Mouse (Mus musculus): Measurements from ENCODE around the gene Akt1s1. TPM values are rescaled to one million over a fixed set of nuclear protein-coding genes. Genes with fewer than 3 reads are reported as not detected.
A peak's percentile ranks its signal among the peaks of the same experiment; 100 is the strongest.

Akt1s1 gene
- polyA plus RNA-seq, 1 experiment, result 372 TPM

DNA sequence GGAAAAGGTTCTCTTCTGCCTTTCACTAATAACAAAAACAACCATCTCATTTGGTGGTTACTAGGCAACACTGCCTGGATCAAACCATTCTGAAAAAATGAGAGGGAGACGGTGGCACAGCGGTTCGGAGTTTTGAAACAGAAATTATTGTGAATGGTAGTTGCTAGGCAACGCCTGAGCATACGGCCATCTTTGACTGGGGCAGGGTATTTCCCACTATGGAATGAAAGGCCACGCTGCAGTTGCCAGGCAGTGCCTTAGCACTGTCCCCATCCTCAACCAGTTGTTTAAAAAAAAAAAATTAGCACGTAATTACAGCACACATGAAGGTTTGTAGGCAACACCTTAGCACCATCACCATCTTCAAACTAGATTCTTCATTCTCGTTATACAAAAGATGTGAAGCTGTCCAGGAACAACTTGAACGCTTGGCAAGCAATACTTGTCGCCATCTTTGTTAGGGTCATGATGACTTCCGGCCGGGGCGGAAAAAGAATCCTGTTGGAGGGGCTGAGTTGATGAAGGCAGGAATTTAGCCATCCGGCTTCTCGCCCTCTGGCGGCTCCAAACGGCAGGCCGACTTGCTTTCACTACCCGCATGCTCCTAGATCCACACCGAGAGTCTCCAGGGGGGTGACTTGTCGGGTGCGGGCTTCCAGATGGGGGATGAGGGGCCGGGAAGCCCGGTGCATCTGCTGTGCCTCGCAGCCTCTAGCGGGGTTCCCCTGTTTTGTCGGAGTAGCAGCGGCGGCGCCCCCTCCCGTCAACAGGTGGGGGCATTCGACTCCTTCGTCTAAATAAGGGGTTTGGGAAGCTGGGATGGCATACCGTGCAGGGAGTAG is 47.0 kb downstream of the Akt1s1 start, which contains the start of gene Fuz:
Gene Fuz, plus strand, starts transcription at position 487 of the 842 bp plus-strand sequence.
- Histone ChIP-seq H3K4me1 (peaks cover 68% of the 10 kb centered on the region), H3K27me3 (replicated peaks) (no peaks in the 10 kb centered on the region), H3K36me3 (replicated peaks; ENCODE audit: low read length) (peaks cover 41% of the 10 kb centered on the region), H3K9me3 (no peaks in the 10 kb centered on the region), H3K4me3 (replicated peaks) (peak within 1 kb of the TSS; percentile 94)
- TF ChIP-seq FLI1 (IDR thresholded peaks at IDR 0.05; ENCODE audit: low read length) (no peak), GATA1 (IDR thresholded peaks at IDR 0.05; ENCODE audit: borderline replicate concordance, low read length) (no peak)

DNA sequence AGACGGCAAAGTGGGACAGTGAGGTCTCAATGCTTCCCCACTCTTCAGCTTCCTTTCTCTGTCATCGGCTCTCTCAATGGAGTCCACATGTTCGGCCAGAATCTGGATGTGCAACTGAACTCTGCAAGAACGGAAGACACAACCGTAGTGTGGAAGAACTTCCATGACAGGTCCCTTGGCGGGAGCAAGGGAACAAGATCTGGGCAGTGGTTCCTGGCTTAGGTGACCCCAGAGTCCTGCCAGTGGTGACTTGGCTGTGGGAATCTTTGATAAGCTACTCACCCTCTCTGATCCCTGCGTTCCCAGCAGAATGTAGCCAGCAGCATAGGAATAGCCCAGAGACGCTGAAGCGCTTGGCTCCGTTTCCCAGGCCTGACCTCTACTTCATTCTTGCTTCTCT is 47.7 kb downstream of the Akt1s1 start:
- no peaks in the 10 kb centered on the region for H3K27me3 ChIP-seq (replicated peaks)
- peaks cover 68% of the 10 kb centered on the region for H3K4me1 ChIP-seq
- peak overlapping the region; percentile 94 for H3K4me3 ChIP-seq (replicated peaks)
- TF ChIP-seq GATA1 (IDR thresholded peaks at IDR 0.05; ENCODE audit: borderline replicate concordance, low read length) (no peak), FLI1 (IDR thresholded peaks at IDR 0.05; ENCODE audit: low read length) (no peak)
- peaks cover 45% of the 10 kb centered on the region for H3K36me3 ChIP-seq (replicated peaks; ENCODE audit: low read length)
- no peaks in the 10 kb centered on the region for H3K9me3 ChIP-seq

DNA sequence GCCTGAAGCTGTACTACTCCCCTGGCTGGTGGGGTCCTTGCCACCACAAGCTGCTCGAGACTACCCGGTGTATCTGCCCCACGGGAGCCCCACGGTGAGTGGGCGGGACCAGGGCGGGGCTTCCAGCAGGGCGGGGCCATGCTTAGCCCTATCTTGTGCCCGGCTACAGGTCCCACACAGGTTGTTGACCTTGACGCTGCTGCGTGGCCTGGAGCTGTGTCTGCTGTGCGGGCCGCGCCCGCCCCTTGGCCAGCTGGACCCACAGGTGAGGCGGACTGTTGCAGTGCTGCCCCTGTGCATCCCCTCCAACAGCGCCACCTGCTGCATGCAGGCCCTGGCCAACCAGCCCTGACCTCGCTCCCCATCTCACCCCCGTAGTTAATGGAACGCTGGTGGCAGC is 49.8 kb downstream of the Akt1s1 start:
- H3K4me1 ChIP-seq, result peaks cover 63% of the 10 kb centered on the region
- peaks cover 66% of the 10 kb centered on the region for H3K36me3 ChIP-seq (replicated peaks; ENCODE audit: low read length)
- peak overlapping the region; percentile 26 for H3K4me3 ChIP-seq (replicated peaks)
- H3K27me3 ChIP-seq (replicated peaks), result no peaks in the 10 kb centered on the region
- no peak for TF ChIP-seq FLI1 (IDR thresholded peaks at IDR 0.05; ENCODE audit: low read length)
- no peak for TF ChIP-seq GATA1 (IDR thresholded peaks at IDR 0.05; ENCODE audit: borderline replicate concordance, low read length)
- no peaks in the 10 kb centered on the region for H3K9me3 ChIP-seq

DNA sequence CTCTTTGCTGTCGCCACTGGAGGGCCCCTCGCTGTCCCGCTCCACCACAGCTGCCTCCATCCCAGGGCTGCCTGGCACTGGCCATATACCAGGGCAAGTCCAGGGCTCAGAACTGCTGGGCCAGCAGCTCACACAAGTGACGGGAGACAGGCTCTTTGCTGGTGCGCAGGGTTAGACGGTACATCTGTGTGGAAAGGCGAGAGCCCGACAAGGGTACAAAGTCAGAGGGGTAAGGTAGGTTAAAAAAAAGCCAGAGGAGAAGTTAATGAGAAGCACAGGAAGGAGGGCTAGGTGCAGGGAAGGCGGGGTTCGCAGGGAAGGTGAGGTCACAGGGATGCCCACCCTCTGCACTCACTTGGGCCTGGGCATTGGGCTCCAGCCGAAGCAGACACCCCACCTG is 51.8 kb downstream of the Akt1s1 start:
- Histone ChIP-seq H3K4me1 (peaks cover 58% of the 10 kb centered on the region), H3K9me3 (no peaks in the 10 kb centered on the region), H3K4me3 (replicated peaks) (no peak overlapping the region), H3K36me3 (replicated peaks; ENCODE audit: low read length) (peaks cover 87% of the 10 kb centered on the region), H3K27me3 (replicated peaks) (no peaks in the 10 kb centered on the region)
- no peak for TF ChIP-seq FLI1 (IDR thresholded peaks at IDR 0.05; ENCODE audit: low read length)
- TF ChIP-seq GATA1 (IDR thresholded peaks at IDR 0.05; ENCODE audit: borderline replicate concordance, low read length), result no peak

DNA sequence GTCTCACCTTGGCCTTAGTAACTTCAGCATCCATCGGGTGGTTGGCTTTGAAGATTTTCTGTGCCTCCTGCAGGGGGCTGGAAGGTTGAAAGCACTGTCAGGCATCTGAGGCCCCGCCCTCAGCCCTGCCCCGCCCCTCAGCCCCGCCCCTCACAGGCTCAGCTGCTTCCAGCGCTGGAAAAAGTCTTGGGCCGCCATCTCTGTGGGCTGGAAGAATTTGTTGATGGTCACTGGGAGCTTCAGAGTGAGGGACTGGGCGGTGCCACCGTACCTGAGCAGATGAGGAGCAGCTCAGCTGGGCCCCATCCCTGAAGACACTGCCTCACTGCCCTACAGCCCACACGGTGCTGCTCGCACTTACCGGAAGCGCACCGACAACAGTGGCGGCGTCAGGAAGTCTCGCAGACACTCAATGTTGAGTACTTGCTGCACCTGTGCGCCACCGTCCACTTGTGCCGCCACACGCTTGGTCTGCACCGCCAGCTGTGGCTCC is 52.5 kb downstream of the Akt1s1 start:
- Histone ChIP-seq H3K9me3 (no peaks in the 10 kb centered on the region), H3K27me3 (replicated peaks) (no peaks in the 10 kb centered on the region), H3K4me1 (peaks cover 59% of the 10 kb centered on the region), H3K4me3 (replicated peaks) (peak overlapping the region; percentile 81), H3K36me3 (replicated peaks; ENCODE audit: low read length) (peaks cover 93% of the 10 kb centered on the region)
- TF ChIP-seq FLI1 (IDR thresholded peaks at IDR 0.05; ENCODE audit: low read length), result no peak
- TF ChIP-seq GATA1 (IDR thresholded peaks at IDR 0.05; ENCODE audit: borderline replicate concordance, low read length), result no peak

Other genes with a start within 250 kb of the Akt1s1 start
- gene Myh14, start 178.1 kb upstream of the Akt1s1 start, polyA plus RNA-seq (2012; ENCODE audit: insufficient read depth, low replicate concordance), result 0.02 TPM in 1 of 2 replicates, not detected in the other
- not detected in 2 replicates for gene Izumo2, start 140.2 kb upstream of the Akt1s1 start, polyA plus RNA-seq (2012; ENCODE audit: insufficient read depth, low replicate concordance)
- gene Vrk3, start 100.6 kb upstream of the Akt1s1 start, polyA plus RNA-seq (2012; ENCODE audit: insufficient read depth, low replicate concordance), result 63.8 and 68.6 TPM in 2 replicates
- 0.12 TPM in 1 of 2 replicates, not detected in the other for gene Zfp473, start 97.9 kb upstream of the Akt1s1 start, polyA plus RNA-seq (2012; ENCODE audit: insufficient read depth, low replicate concordance)
- gene Nup62, start 32.9 kb upstream of the Akt1s1 start, polyA plus RNA-seq (2012; ENCODE audit: insufficient read depth, low replicate concordance), result 59.4 and 135 TPM in 2 replicates
- 3.0 and 3.6 TPM in 2 replicates for gene Il4i1, start 32.6 kb upstream of the Akt1s1 start, polyA plus RNA-seq (2012; ENCODE audit: insufficient read depth, low replicate concordance)
- gene Atf5, start 32.3 kb upstream of the Akt1s1 start, polyA plus RNA-seq (2012; ENCODE audit: insufficient read depth, low replicate concordance), result 279 and 321 TPM in 2 replicates
- 44.5 TPM in 2 replicates for gene Tbc1d17, start 88 bp downstream of the Akt1s1 start, polyA plus RNA-seq (2012; ENCODE audit: insufficient read depth, low replicate concordance)
- gene Pnkp, start 8.1 kb downstream of the Akt1s1 start, polyA plus RNA-seq (2012; ENCODE audit: insufficient read depth, low replicate concordance), result 30.0 and 36.4 TPM in 2 replicates
- gene Ptov1, start 20.8 kb downstream of the Akt1s1 start, polyA plus RNA-seq (2012; ENCODE audit: insufficient read depth, low replicate concordance), result 191 and 368 TPM in 2 replicates
- gene Med25, start 43.7 kb downstream of the Akt1s1 start, polyA plus RNA-seq (2012; ENCODE audit: insufficient read depth, low replicate concordance), result 249 and 952 TPM in 2 replicates
- gene Fuz, start 47.1 kb downstream of the Akt1s1 start, polyA plus RNA-seq (2012; ENCODE audit: insufficient read depth, low replicate concordance), result 69.9 and 126 TPM in 2 replicates
- 137 and 235 TPM in 2 replicates for gene Ap2a1, start 80.5 kb downstream of the Akt1s1 start, polyA plus RNA-seq (2012; ENCODE audit: insufficient read depth, low replicate concordance)
- 0.62 TPM in 1 of 2 replicates, not detected in the other for gene Tsks, start 94.2 kb downstream of the Akt1s1 start, polyA plus RNA-seq (2012; ENCODE audit: insufficient read depth, low replicate concordance)
- gene Cpt1c, start 125.9 kb downstream of the Akt1s1 start, polyA plus RNA-seq (2012; ENCODE audit: insufficient read depth, low replicate concordance), result 0.82 TPM in 1 of 2 replicates, not detected in the other
- gene Prmt1, start 137.6 kb downstream of the Akt1s1 start, polyA plus RNA-seq (2012; ENCODE audit: insufficient read depth, low replicate concordance), result 7.0 and 74.9 TPM in 2 replicates
- 44.2 and 87.0 TPM in 2 replicates for gene Irf3, start 148.7 kb downstream of the Akt1s1 start, polyA plus RNA-seq (2012; ENCODE audit: insufficient read depth, low replicate concordance)
- 44.7 and 73.7 TPM in 2 replicates for gene Bcl2l12, start 149.7 kb downstream of the Akt1s1 start, polyA plus RNA-seq (2012; ENCODE audit: insufficient read depth, low replicate concordance)
- gene Scaf1, start 167.4 kb downstream of the Akt1s1 start, polyA plus RNA-seq (2012; ENCODE audit: insufficient read depth, low replicate concordance), result 219 and 387 TPM in 2 replicates
- gene Rras, start 169.0 kb downstream of the Akt1s1 start, polyA plus RNA-seq (2012; ENCODE audit: insufficient read depth, low replicate concordance), result 26.5 and 83.1 TPM in 2 replicates
- gene Prr12, start 203.9 kb downstream of the Akt1s1 start, polyA plus RNA-seq (2012; ENCODE audit: insufficient read depth, low replicate concordance), result 63.6 and 73.6 TPM in 2 replicates
- gene Nosip, start 213.4 kb downstream of the Akt1s1 start, polyA plus RNA-seq (2012; ENCODE audit: insufficient read depth, low replicate concordance), result 150 and 186 TPM in 2 replicates
- gene Prrg2, start 213.7 kb downstream of the Akt1s1 start, polyA plus RNA-seq (2012; ENCODE audit: insufficient read depth, low replicate concordance), result 91.5 and 106 TPM in 2 replicates
- 1.7 TPM in 1 of 2 replicates, not detected in the other for gene Rcn3, start 243.2 kb downstream of the Akt1s1 start, polyA plus RNA-seq (2012; ENCODE audit: insufficient read depth, low replicate concordance)

All from megakaryocyte, embryonic 14.5 days (primary cell).